Mouse (Mus musculus): ENCODE results near the gene Gm10719.
"Not testable (repeated sequence)": the region's sequence is repeated elsewhere in the genome, so short reads cannot be mapped to it uniquely, and the experiment has no call there.

Gm10719 gene

DNA sequence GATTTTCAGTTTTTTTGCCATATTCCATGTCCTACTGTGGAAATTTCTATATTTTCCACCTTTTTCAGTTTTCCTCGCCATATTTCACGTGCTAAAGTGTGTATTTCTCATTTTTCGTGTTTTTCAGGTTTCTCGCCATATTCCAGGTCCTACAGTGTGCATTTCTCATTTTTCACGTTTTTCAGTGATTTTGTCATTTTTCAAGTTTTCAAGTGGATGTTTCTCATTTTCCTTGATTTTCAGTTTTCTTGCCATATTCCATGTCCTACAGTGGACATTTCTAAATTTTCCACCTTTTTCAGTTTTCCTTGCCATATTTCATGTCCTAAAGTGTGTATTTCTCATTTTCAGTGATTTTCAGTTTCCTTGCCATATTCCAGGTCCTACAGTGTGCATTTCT lies 8.9 kb downstream of the Gm10719 start:
- DNase-seq: not testable (repeated sequence)

DNA sequence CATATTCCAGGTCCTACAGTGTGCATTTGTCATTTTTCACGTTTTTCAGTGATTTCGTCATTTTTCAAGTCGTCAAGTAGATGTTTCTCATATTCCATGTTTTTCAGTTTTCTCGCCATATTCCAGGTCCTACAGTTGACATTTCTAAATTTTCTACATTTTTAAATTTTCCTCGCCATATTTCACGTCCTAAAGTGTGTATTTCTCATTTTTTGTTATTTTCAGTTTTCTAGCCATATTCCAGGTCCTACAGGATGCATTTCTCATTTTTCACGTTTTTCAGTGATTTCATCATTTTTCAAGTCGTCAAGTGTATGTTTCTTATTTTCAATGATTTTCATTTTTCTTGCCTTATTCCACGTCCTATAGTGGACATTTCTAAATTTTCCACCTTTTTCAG lies 9.5 kb downstream of the Gm10719 start:
- DNase-seq: not testable (repeated sequence)

DNA sequence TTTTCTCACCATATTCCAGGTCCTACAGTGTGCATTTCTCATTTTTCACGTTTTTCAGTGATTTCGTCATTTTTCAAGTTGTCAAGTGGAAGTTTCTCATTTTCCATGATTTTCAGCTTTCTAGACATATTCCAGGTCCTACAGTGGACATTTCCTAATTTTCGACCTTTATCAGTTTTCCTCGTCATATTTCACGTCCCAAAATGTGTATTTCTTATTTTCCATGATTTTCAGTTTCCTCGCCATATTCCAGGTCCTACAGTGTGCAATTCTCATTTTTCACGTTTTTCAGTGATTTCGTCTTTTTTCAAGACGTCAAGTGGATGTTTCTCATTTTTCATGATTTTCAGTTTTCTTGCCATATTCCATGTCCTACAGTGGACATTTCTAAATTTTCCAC lies 10.0 kb downstream of the Gm10719 start:
- not testable (repeated sequence) for DNase-seq

DNA sequence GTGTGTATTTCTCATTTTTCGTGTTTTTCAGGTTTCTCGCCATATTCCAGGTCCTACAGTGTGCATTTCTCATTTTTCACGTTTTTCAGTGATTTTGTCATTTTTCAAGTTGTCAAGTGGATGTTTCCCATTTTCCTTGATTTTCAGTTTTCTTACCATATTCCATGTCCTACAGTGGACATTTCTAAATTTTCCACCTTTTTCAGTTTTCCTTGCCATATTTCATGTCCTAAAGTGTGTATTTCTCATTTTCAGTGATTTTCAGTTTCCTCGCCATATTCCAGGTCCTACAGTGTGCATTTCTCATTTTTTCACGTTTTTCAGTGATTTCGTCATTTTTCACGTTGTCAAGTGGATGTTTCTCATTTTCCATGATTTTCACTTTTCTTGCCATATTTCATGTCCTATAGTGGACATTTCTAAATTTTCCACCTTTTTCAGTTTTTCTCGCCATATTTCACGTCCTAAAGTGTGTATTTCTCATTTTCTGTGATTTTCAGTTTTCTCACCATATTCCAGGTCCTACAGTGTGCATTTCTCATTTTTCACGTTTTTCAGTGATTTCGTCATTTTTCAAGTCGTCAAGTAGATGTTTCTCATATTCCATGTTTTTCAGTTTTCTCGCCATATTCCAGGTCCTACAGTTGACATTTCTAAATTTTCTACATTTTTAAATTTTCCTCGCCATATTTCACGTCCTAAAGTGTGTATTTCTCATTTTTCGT lies 12.2 kb downstream of the Gm10719 start:
- DNase-seq: not testable (repeated sequence)

DNA sequence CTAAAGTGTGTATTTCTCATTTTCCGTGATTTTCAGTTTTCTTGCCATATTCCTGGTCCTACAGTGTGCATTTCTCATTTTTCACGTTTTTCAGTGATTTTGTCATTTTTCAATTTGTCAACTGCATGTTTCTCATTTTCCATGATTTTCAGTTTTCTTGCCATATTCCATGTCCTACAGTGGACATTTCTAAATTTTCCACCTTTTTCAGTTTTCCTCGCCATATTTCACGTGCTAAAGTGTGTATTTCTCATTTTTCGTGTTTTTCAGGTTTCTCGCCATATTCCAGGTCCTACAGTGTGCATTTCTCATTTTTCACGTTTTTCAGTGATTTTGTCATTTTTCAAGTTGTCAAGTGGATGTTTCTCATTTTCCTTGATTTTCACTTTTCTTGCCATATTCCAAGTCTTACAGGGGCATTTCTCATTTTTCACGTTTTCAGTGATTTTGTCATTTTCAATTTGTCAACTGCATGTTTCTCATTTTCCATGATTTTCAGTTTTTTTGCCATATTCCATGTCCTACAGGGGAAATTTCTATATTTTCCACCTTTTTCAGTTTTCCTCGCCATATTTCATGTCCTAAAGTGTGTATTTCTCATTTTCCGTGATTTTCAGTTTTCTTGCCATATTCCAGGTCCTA lies 13.6 kb downstream of the Gm10719 start:
- DNase-seq: not testable (repeated sequence)

DNA sequence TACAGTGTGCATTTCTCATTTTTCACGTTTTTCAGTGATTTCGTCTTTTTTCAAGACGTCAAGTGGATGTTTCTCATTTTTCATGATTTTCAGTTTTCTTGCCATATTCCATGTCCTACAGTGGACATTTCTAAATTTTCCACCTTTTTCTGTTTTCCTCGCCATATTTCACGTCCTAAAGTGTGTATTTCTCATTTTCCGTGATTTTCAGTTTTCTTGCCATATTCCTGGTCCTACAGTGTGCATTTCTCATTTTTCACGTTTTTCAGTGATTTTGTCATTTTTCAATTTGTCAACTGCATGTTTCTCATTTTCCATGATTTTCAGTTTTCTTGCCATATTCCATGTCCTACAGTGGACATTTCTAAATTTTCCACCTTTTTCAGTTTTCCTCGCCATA lies 17.1 kb downstream of the Gm10719 start, which contains the start of gene Gm17535:
Gm17535 (plus strand) TSS at position 301 of the 400 bp plus-strand sequence.
- not testable (repeated sequence) for DNase-seq

DNA sequence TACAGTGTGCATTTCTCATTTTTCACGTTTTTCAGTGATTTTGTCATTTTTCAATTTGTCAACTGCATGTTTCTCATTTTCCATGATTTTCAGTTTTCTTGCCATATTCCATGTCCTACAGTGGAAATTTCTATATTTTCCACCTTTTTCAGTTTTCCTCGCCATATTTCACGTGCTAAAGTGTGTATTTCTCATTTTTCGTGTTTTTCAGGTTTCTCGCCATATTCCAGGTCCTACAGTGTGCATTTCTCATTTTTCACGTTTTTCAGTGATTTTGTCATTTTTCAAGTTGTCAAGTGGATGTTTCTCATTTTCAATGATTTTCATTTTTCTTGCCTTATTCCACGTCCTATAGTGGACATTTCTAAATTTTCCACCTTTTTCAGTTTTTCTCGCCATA lies 19.4 kb downstream of the Gm10719 start, which contains the start of gene Gm10715:
Gm10715 (plus strand) TSS at position 301 of the 400 bp plus-strand sequence.
- DNase-seq: not testable (repeated sequence)

DNA sequence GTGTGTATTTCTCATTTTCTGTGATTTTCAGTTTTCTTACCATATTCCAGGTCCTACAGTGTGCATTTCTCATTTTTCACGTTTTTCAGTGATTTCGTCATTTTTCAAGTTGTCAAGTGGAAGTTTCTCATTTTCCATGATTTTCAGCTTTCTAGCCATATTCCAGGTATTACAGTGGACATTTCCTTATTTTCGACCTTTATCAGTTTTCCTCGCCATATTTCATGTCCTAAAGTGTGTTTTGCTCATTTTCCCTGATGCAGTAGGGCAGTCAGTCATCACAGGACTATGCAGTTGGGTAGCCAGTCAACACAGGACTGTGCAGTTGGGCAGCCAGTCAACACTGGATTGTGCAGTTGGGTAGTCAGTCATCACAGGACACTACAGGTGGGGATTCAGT lies 21.0 kb downstream of the Gm10719 start:
- not testable (repeated sequence) for DNase-seq

All from right cerebral cortex, postnatal 25 days (tissue).